Comparison of ENCODE assay signal across 8 mouse cellular contexts in the genomic region with DNA sequence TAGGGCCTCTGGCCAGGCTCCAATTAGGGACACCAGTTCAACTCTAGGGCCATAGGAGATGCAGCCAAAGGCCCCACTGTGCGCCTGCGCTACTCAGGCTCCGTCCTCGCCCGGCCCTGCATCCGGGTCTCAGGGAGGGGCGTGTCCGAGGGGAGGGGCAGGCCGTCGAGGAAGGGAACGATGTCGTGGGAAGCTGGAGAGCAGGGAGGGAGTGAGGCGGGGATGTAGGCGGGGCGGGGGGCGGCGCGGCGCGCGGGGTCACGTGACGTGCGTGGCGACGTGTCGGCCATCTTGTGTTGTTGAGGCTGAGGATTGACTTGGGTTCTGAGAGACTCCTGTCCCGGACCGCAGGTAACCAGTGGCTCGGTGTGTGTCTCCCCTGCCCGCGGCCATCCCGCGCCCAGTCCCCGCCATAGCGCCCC. TPM values are rescaled to one million over a fixed set of nuclear protein-coding genes. Genes with fewer than 3 reads are reported as not detected.
DNase-seq lines count a peak whose midpoint lies in the region; ATAC-seq and TF ChIP-seq lines count a peak whose summit lies in the region.

A gene (plus strand): TSS at position 257 of the 422 bp plus-strand sequence.

- H3K36me3 ChIP-seq in kidney, embryonic 14.5 days (ENCODE audit: control insufficient read depth, insufficient read depth, low read length), result no peaks in the 10 kb centered on the region; the same call in 1 of the 2 replicates
- 0 out of 2 replicates have a peak, but pooled peaks cover 3% of the 10 kb centered on the region for H3K36me3 ChIP-seq in limb, embryonic 15.5 days

- peak; percentile 99 for ATAC-seq in kidney, embryonic 14.5 days (ENCODE audit: low FRiP score, low TSS enrichment)
- peak; percentile 98 for ATAC-seq in limb, embryonic 15.5 days (ENCODE audit: insufficient number of reproducible peaks, low FRiP score, low TSS enrichment, low read depth)

- no peaks in the 10 kb centered on the region for H3K27me3 ChIP-seq in kidney, embryonic 14.5 days (ENCODE audit: control insufficient read depth, insufficient read depth, low read length)
- no peaks in the 10 kb centered on the region for H3K27me3 ChIP-seq in limb, embryonic 15.5 days

- peak within 1 kb of the TSS; percentile 98 for H3K9ac ChIP-seq in kidney, embryonic 14.5 days (ENCODE audit: low read depth, low read length)
- peak within 1 kb of the TSS; percentile 96 for H3K9ac ChIP-seq in limb, embryonic 15.5 days

- TF ChIP-seq POLR2A in bone marrow macrophage, adult 2 months (IDR thresholded peaks at IDR 0.05; ENCODE audit: borderline replicate concordance, low read depth, low read length), result no peak
- TF ChIP-seq POLR2A in embryonic fibroblast, embryonic 13.5 days (IDR thresholded peaks at IDR 0.05; ENCODE audit: low read depth, low read length), result peak; percentile 89

- peak within 1 kb of the TSS; percentile 67 for H3K27ac ChIP-seq in bone marrow macrophage, adult 2 months (ENCODE audit: insufficient read depth, low read depth, low read length)
- 0 out of 2 replicates have a peak within 1 kb of the TSS, but pooled peaks have one; percentile 28 for H3K27ac ChIP-seq in embryonic fibroblast, embryonic 13.5 days (ENCODE audit: insufficient read depth, low read length)
- peak within 1 kb of the TSS; percentile 97 for H3K27ac ChIP-seq in kidney, embryonic 14.5 days (ENCODE audit: low read depth, low read length)
- peak within 1 kb of the TSS; percentile 94 for H3K27ac ChIP-seq in limb, embryonic 15.5 days

- H3K9me3 ChIP-seq in kidney, embryonic 14.5 days (ENCODE audit: control insufficient read depth, low read length), result no peaks in the 10 kb centered on the region
- no peaks in the 10 kb centered on the region for H3K9me3 ChIP-seq in limb, embryonic 15.5 days

- peak within 1 kb of the TSS; percentile 98 for H3K4me3 ChIP-seq in bone marrow macrophage, adult 2 months (ENCODE audit: insufficient read depth, low read length)
- H3K4me3 ChIP-seq in embryonic fibroblast, embryonic 13.5 days (ENCODE audit: insufficient read depth, low read length), result peak within 1 kb of the TSS; percentile 85
- peak within 1 kb of the TSS; percentile 99 for H3K4me3 ChIP-seq in kidney, embryonic 14.5 days (ENCODE audit: low read length)
- peak within 1 kb of the TSS; percentile 95 for H3K4me3 ChIP-seq in limb, embryonic 15.5 days

- WGBS in kidney, embryonic 14.5 days, result under 1% methylated on average over 34 of the region's 36 CpGs
- WGBS in limb, embryonic 15.5 days, result under 1% methylated on average over 31 of the region's 36 CpGs

- DNase-seq in A20 (ENCODE audit: low read depth, low spot score), result peak; percentile 98
- DNase-seq in heart, adult 9 months (ENCODE audit: low spot score in 2 of 2), result peak; percentile 97
- peak; percentile 93 to 94 for DNase-seq in monocyte, adult 2 months (ENCODE audit: low read depth in 1 of 2, low spot score in 2 of 2)
- DNase-seq in spleen, postnatal 36 days (ENCODE audit: low spot score in 2 of 2), result peak; percentile 95 to 97

- peak within 1 kb of the TSS; percentile 60 for H3K4me2 ChIP-seq in kidney, embryonic 14.5 days (replicated peaks; ENCODE audit: low read depth, low read length)
- H3K4me2 ChIP-seq in limb, embryonic 15.5 days, result peak within 1 kb of the TSS; percentile 63

- TF ChIP-seq CTCF in bone marrow macrophage, adult 2 months (IDR thresholded peaks at IDR 0.05; ENCODE audit: low read depth, low read length), result no peak
- TF ChIP-seq CTCF in embryonic fibroblast, embryonic 13.5 days (IDR thresholded peaks at IDR 0.05; ENCODE audit: borderline replicate concordance, insufficient read depth, low read length), result no peak

- H3K4me1 ChIP-seq in bone marrow macrophage, adult 2 months (ENCODE audit: control insufficient read depth, insufficient read depth, low read length), result peaks cover 12% of the 10 kb centered on the region
- H3K4me1 ChIP-seq in embryonic fibroblast, embryonic 13.5 days (ENCODE audit: control insufficient read depth, insufficient read depth, low read length), result no peaks in the 10 kb centered on the region
- H3K4me1 ChIP-seq in kidney, embryonic 14.5 days (ENCODE audit: control insufficient read depth, insufficient read depth, low read length), result peaks cover 5% of the 10 kb centered on the region
- H3K4me1 ChIP-seq in limb, embryonic 15.5 days, result 0 out of 2 replicates have a peak, but pooled peaks cover 5% of the 10 kb centered on the region

RNA-seq across cellular contexts. Expression of the gene that starts here (rescaled TPM):
- 35.7 and 44.4 TPM in 2 replicates for polyA plus RNA-seq in bone marrow macrophage, adult 2 months (2012; ENCODE audit: insufficient read depth, insufficient read length, missing spikeins)
- polyA plus RNA-seq in embryonic fibroblast, embryonic 13.5 days (2011; ENCODE audit: insufficient read length, low read depth, missing spikeins), result 76.1 and 82.9 TPM in 2 replicates
- 53.2 and 61.3 TPM in 2 replicates for polyA plus RNA-seq in kidney, embryonic 14.5 days (2014; fragmentation: Nextera tagmentation; extraction: Ambion mirVana)
- 49.6 and 57.5 TPM in 2 replicates for polyA plus RNA-seq in limb, embryonic 15.5 days (2015; fragmentation: Nextera tagmentation; extraction: Ambion mirVana)

Comparison
In these comparisons a context has a peak if more than half of its experiments do, and no peak if none do; other contexts are left out.
1. Peak in every context shown above with its lines: DNase-seq, ATAC-seq, H3K4me3 ChIP-seq and H3K27ac ChIP-seq.
2. H3K27ac ChIP-seq: peak in every context shown above with its lines; median percentile 97 in kidney, embryonic 14.5 days; 94 in limb, embryonic 15.5 days; 67 in bone marrow macrophage, adult 2 months; 28 in embryonic fibroblast, embryonic 13.5 days.